Mouse (Mus musculus) cerebellum, adult 2 months (tissue): ENCODE measurements around the gene Dip2c.

ENCODE experiments used
- CTCF ChIP-seq: fragments of 200-500 bp; IDR thresholded peaks from 2 replicates; pipeline ENCODE4 v1.5.1; 2011; ENCODE audit warnings: low read depth, mild to moderate bottlenecking, control low read depth, low read length, moderate library complexity, borderline replicate concordance; ENCODE audit not compliant: insufficient read depth
- POLR2A ChIP-seq: fragments of 200-500 bp; IDR thresholded peaks from 2 replicates; pipeline ENCODE4 v1.6.1; 2011; ENCODE audit warnings: low read length, control low read depth, borderline replicate concordance; ENCODE audit not compliant: insufficient read depth

DNA sequence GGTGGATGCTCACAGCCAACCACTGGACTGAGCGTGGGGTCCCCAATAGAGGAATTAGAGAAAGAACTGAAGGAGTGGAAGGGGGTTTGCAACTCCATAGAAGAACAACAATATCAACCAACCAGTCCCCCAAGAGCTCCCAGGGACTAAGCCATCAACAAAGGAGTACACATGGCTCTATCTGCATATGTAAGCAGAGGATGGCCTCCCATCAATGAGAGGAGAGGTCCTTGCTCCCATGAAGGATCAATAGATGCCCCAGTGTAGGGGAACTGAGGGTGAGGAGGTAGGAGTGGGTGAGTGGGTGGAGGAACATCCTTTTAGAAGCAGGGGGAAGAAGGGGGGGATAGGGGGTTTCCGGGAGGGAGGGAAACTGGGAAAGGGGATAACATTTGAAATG, 356.4 kb downstream of the Dip2c start:
- no peak for TF ChIP-seq POLR2A
- no peak for TF ChIP-seq CTCF
